8 mouse cellular contexts compared by ENCODE assay signal in genomic region chr14:54893651-54894181, GRCm38 (mm10). TPM values are rescaled to one million over a fixed set of nuclear protein-coding genes. Genes with fewer than 3 reads are reported as not detected.
DNase-seq lines count a peak whose midpoint lies in the region; ATAC-seq and TF ChIP-seq lines count a peak whose summit lies in the region.

No protein-coding gene starts in this region.

- H3K4me3 ChIP-seq in hindbrain, embryonic 13.5 days = peak overlapping the region; percentile 93

- H3K27ac ChIP-seq in hindbrain, embryonic 13.5 days = peak overlapping the region; percentile 98

- no peaks in the 10 kb centered on the region for H3K9me3 ChIP-seq in hindbrain, embryonic 13.5 days

- peaks cover 29% of the 10 kb centered on the region for H3K4me1 ChIP-seq in hindbrain, embryonic 13.5 days (replicated peaks)

- H3K27me3 ChIP-seq in Patski = no peaks in the 10 kb centered on the region
- no peaks in the 10 kb centered on the region for H3K27me3 ChIP-seq in hindbrain, embryonic 13.5 days

- in situ Hi-C loops in Patski (cut with MboI; ENCODE audit: low pct_unique_long_range_greater_than_20kb) = loop anchor here (25.0 kb wide), 1 partner anchor 694 kb away; the partner anchor contains the start of genes Emc9, Fitm1, Psme1 and Psme2

- H3K36me3 ChIP-seq in hindbrain, embryonic 13.5 days = peaks cover 33% of the 10 kb centered on the region

- peak; percentile 99 for DNase-seq in Patski (ENCODE audit: low read depth, low spot score)
- peak; percentile 97 to 99 for DNase-seq in cerebellum, postnatal 14 days
- peak; percentile 97 to 99 for DNase-seq in frontal cortex, postnatal 14 days (ENCODE audit: low spot score in 2 of 2)
- DNase-seq in layer of hippocampus, postnatal 25 days (ENCODE audit: extremely low spot score in 1 of 2, low spot score in 1 of 2) = peak; percentile 91 to 97
- peak; percentile 99 for DNase-seq in lung, postnatal 25 days (ENCODE audit: low spot score)
- DNase-seq in retina, embryonic 14.5 days (ENCODE audit: low spot score) = peak; percentile 99
- peak; percentile 94 for DNase-seq in thymus, postnatal 4 days

- CTCF ChIA-PET in Patski (lab: Charles Lee) = interaction anchor here (1.4 kb wide), 1 partner anchor 121 kb away, joined by 3 read pairs; the partner anchor contains the start of gene Ngdn

- peak; percentile 99 for ATAC-seq in Patski
- ATAC-seq in hindbrain, embryonic 13.5 days (ENCODE audit: low FRiP score) = peak; percentile 99

- peak overlapping the region; percentile 48 for H3K4me2 ChIP-seq in hindbrain, embryonic 13.5 days

- peak overlapping the region; percentile 100 for H3K9ac ChIP-seq in hindbrain, embryonic 13.5 days

- TF ChIP-seq CTCF in Patski (IDR thresholded peaks at IDR 0.05) = no peak

- POLR2A ChIA-PET in Patski (lab: Charles Lee) = no interaction called here

- WGBS in hindbrain, embryonic 13.5 days = under 1% methylated on average over 38 of the region's 38 CpGs

RNA-seq across cellular contexts. Expression of gene Pabpn1, which starts 1.4 kb away (rescaled TPM):
- 194 TPM for polyA plus RNA-seq in Patski (2021)
- 165 and 167 TPM in 2 replicates for polyA plus RNA-seq in hindbrain, embryonic 13.5 days (2015; fragmentation: Nextera tagmentation; extraction: Ambion mirVana)
- 100 to 1,000 TPM; 193 to 262 TPM for total RNA-seq in layer of hippocampus, postnatal 25 days (2021)

RNA-seq across cellular contexts. Expression of gene Gm20521, which starts 10.5 kb away (rescaled TPM):
- 1.2 TPM for polyA plus RNA-seq in Patski (2021)
- 0.34 TPM in 1 of 2 replicates, not detected in the other for polyA plus RNA-seq in hindbrain, embryonic 13.5 days (2015; fragmentation: Nextera tagmentation; extraction: Ambion mirVana)
- total RNA-seq in layer of hippocampus, postnatal 25 days (2021) = 10 to 100 TPM in 1 of 2 experiments, 1 to 10 TPM in 1; 3.1 to 13.8 TPM

RNA-seq across cellular contexts. Expression of gene Bcl2l2, which starts 10.5 kb away (rescaled TPM):
- polyA plus RNA-seq in Patski (2021) = 37.7 TPM
- polyA plus RNA-seq in hindbrain, embryonic 13.5 days (2015; fragmentation: Nextera tagmentation; extraction: Ambion mirVana) = 3.6 and 4.7 TPM in 2 replicates
- total RNA-seq in layer of hippocampus, postnatal 25 days (2021) = 100 to 1,000 TPM; 108 to 117 TPM

RNA-seq across cellular contexts. Expression of gene Ppp1r3e, which starts 16.4 kb away (rescaled TPM):
- polyA plus RNA-seq in Patski (2021) = 4.4 TPM
- 1.5 and 2.4 TPM in 2 replicates for polyA plus RNA-seq in hindbrain, embryonic 13.5 days (2015; fragmentation: Nextera tagmentation; extraction: Ambion mirVana)
- total RNA-seq in layer of hippocampus, postnatal 25 days (2021) = 10 to 100 TPM; 19.4 to 22.6 TPM

RNA-seq across cellular contexts. Expression of gene Slc22a17, which starts 19.2 kb away (rescaled TPM):
- polyA plus RNA-seq in Patski (2021) = 25.3 TPM
- 148 and 158 TPM in 2 replicates for polyA plus RNA-seq in hindbrain, embryonic 13.5 days (2015; fragmentation: Nextera tagmentation; extraction: Ambion mirVana)
- 100 to 1,000 TPM; 715 to 737 TPM for total RNA-seq in layer of hippocampus, postnatal 25 days (2021)

Comparison
In these comparisons a context has a peak if more than half of its experiments do, and no peak if none do; other contexts are left out.
1. Peak in every context shown above with its lines: DNase-seq, ATAC-seq, H3K4me3 ChIP-seq and H3K27ac ChIP-seq.